Mouse (Mus musculus): Measurements from ENCODE around the gene Ldlrad3.

Gene Ldlrad3

GRCm38 (mm10) chr2:102002974-102003775, 183.0 kb downstream of the Ldlrad3 start:
- DNase-seq (ENCODE audit: low read depth, low spot score), result no peak

GRCm38 (mm10) chr2:102002408-102002973, 183.7 kb downstream of the Ldlrad3 start:
- DNase-seq (ENCODE audit: low read depth, low spot score), result no peak

- no peak for DNase-seq (ENCODE audit: low read depth, low spot score)
These were observed 184.5 kb downstream of the Ldlrad3 start for GRCm38 (mm10) chr2:102001661-102002060.

DNA sequence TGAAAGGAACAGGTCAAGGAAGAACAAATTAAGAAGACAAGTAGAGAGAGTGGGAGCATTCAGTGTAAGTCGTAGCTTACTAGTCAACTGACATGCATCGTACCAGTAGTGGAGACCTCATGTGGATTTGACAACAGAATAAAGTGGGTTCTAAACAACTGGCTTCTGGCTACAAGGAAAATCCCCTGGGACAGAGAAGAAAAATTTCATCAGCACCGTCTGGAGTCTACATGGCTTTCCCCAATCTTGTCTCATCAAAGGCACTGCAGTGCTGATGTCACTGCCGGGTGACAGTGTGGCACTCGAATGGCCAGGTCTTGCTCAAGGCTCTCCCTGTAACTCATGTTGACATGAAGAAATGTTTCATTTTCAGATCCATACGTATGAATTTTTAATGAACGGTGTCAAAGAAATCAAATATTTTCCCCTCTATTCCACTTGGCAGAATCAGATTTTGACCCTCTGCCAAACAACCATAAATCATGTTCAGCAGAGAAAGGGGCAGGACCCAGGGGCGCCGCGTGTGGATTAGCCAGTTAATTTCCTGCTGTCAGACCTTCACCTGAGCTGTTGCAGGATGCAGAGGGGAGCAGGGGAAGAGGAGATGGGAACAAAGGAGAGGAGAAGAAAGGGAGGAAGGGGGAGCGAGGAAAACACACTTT, 187.1 kb downstream of the Ldlrad3 start:
- no peak for DNase-seq (ENCODE audit: low read depth, low spot score)

- DNase-seq (ENCODE audit: low read depth, low spot score), result no peak
These were observed 189.2 kb downstream of the Ldlrad3 start for GRCm38 (mm10) chr2:101997013-101997412.

GRCm38 (mm10) chr2:101992574-101993310, 193.4 kb downstream of the Ldlrad3 start:
- no peak for DNase-seq (ENCODE audit: low read depth, low spot score)

DNA sequence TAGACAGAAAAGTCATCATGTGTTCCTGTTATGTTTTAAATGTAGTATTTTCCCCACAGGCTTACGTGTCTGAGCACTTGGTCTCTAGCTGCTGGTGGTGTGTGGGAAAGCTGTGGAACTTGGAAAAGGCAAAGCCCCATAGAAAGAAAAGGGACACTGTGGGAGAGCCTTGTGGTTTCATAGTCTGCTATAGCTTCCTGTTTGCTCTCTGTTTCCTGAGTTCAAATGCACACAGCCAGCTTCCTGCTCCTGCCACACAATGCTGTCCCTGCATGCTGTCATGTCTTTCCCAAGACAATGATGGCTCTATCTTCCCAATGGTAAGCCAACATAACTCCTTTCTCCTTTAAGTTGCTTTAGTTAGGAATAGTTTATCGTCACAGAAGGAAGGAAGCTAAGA, 194.5 kb downstream of the Ldlrad3 start:
- DNase-seq (ENCODE audit: low read depth, low spot score), result no peak

- DNase-seq (ENCODE audit: low read depth, low spot score), result no peak
These were observed 199.7 kb downstream of the Ldlrad3 start for GRCm38 (mm10) chr2:101986344-101987087.

GRCm38 (mm10) chr2:101983853-101984543, 202.2 kb downstream of the Ldlrad3 start:
- no peak for DNase-seq (ENCODE audit: low read depth, low spot score)

DNA sequence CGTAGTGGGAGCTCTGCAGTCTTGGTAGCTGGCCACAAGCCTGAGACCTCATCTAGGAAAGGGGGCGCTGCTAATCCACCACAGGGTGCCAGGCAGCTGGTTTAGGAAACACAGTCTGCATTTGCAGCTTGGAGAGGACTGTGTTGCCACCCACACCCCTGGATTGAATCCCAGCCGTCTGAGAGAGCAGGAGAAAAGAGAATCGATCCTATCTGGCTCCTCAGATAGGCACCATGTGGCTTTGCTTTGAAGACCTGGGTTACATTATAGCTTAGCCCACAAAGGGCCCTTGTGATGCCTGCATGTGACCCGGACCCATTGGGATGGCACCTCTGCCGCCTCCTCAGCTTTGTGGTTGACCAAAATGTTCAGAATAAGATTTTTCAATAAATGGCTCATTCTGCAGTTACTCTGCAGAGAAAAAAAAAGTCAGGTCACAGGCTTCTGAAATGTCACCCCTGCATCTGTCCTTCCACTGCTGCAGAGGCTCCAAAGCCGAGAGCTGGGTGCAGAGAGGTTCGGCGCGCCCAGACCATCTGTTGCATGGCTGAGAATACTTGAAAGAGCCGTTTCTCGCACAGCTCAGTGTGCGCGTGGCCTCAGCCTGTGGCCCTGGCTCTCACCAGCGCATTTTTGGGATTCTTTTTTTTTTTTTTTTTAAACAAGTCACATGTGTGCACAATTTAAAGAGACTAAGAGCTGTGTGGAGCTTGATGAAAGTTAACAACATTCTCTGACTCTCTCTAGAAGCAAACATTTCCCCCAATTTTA, 202.9 kb downstream of the Ldlrad3 start:
- DNase-seq (ENCODE audit: low read depth, low spot score), result no peak

- DNase-seq (ENCODE audit: low read depth, low spot score), result no peak
These were observed 204.2 kb downstream of the Ldlrad3 start for GRCm38 (mm10) chr2:101981964-101982498.

- DNase-seq (ENCODE audit: low read depth, low spot score), result no peak
These were observed 205.0 kb downstream of the Ldlrad3 start for GRCm38 (mm10) chr2:101981211-101981610.

- DNase-seq (ENCODE audit: low read depth, low spot score), result no peak
These were observed 205.7 kb downstream of the Ldlrad3 start for GRCm38 (mm10) chr2:101980456-101980947.

GRCm38 (mm10) chr2:101978534-101979525, 207.4 kb downstream of the Ldlrad3 start:
- DNase-seq (ENCODE audit: low read depth, low spot score), result no peak

GRCm38 (mm10) chr2:101976399-101977064, 209.7 kb downstream of the Ldlrad3 start:
- DNase-seq (ENCODE audit: low read depth, low spot score), result no peak

- DNase-seq (ENCODE audit: low read depth, low spot score), result no peak
These were observed 212.4 kb downstream of the Ldlrad3 start for GRCm38 (mm10) chr2:101973810-101974209.

GRCm38 (mm10) chr2:101967601-101968000, 218.6 kb downstream of the Ldlrad3 start:
- DNase-seq (ENCODE audit: low read depth, low spot score), result no peak

DNA sequence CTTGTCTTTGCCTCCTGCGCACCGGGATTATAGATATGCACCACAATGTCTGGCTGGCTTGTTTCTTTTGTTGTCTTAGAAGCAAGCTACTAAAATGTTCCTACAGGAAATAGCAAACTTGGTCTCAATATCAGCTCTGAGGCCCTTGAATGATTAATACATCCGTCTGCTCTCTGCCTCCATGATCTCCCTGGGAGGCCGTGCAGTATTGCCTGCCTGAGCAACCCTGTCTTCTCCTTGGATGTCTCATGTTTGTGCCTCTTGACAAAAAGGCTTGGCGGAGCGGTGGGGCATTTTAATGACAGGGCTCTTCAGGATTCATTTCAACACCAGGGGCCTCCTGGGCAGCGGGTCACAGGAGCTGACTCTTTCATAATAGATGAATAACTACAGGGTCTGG, 219.0 kb downstream of the Ldlrad3 start:
- no peak for DNase-seq (ENCODE audit: low read depth, low spot score)
